Mouse (Mus musculus): ENCODE measurements around the gene Ift57. TPM values are rescaled to one million over a fixed set of nuclear protein-coding genes. Genes with fewer than 3 reads are reported as not detected.

Ift57 gene
- total and polyA plus RNA-seq, 3 experiments: 13.3 to 28.8 (median 21.3) TPM

DNA sequence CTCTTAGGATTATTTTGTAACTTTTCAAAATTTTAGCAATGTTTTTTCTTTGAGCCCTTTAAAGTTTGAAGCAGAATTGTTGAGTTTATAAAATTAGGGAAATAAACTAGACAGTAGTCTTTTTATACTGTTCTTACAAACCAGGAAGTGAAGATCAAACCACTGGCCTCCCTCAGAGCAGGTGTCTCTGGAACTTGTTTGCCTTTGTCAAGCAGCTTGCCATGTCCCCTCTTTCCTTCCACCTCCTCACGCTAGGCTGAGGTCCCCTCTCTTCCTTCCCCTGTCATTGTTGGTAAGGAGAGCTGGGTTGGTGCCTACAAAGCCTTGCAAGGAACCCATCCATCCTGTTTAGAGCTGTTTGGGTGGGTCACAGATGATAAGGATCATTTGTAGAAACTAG lies 9.0 kb downstream of the Ift57 start:
- H3K4me1 ChIP-seq (ENCODE audit: control insufficient read depth in 1 of 2, insufficient read depth in 2 of 2): peaks cover 5 to 20% of the 10 kb centered on the region in 2 experiments
- H3K27ac ChIP-seq (ENCODE audit: insufficient read depth, low read depth): no peak overlapping the region
- no peaks in the 10 kb centered on the region for H3K79me2 ChIP-seq (replicated peaks; ENCODE audit: control insufficient read depth, extremely low read depth, insufficient read depth, poor library complexity, severe bottlenecking)
- TF ChIP-seq SIN3A (IDR thresholded peaks at IDR 0.05; ENCODE audit: low read length): no peak
- 0 out of 2 replicates have a peak, but pooled peaks have one; percentile 23 for TF ChIP-seq ELF1 (IDR thresholded peaks at IDR 0.05; ENCODE audit: low read depth, low read length)
- dilution Hi-C loops (cut with MboI; ENCODE audit: extremely low pct_ligation_motif_present, extremely low pct_unique_long_range_greater_than_20kb, low sequenced_read_pairs): no loop called here
- in situ Hi-C loops (cut with MboI; ENCODE audit: low pct_ligation_motif_present, low pct_unique_long_range_greater_than_20kb, low sequenced_read_pairs): no loop called here
- H3K9ac ChIP-seq (ENCODE audit: insufficient read depth, low read depth): no peak overlapping the region
- DNase-seq (ENCODE audit: extremely low read depth): peak; percentile 16
- no peak overlapping the region for H3K4me3 ChIP-seq (replicated peaks in 1 of 3; ENCODE audit: low read depth in 2 of 3, low read length in 2 of 3, poor library complexity in 1 of 3)
- H3K27me3 ChIP-seq (replicated peaks): no peaks in the 10 kb centered on the region
- H3K9me3 ChIP-seq (replicated peaks; ENCODE audit: low read length): no peaks in the 10 kb centered on the region
- no peak overlapping the region for H3K4me2 ChIP-seq (ENCODE audit: insufficient read depth, low read depth, poor library complexity, severe bottlenecking)
- H3K36me3 ChIP-seq (replicated peaks in 1 of 2; ENCODE audit: control insufficient read depth in 1 of 2, insufficient read depth in 1 of 2, low read length in 1 of 2): peaks cover 0 to 31% of the 10 kb centered on the region in 2 experiments

DNA sequence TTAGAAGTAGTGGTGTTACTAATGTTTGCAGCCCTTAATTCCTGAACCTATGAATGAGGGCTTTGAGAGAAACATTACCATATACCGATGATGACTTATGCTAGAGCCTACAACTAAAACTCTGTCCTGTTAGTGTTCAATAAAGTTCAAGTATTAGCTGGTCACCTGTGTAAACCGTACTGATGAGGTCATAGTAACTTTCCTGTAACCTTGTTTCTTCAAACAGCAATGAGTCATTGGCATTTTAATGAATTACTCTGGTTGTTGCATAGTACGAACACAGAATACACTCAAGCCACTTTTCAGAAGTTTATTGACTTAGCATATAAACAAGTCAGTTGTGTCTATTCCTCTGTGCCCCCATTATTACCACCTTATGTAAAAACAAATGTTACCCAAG lies 11.2 kb downstream of the Ift57 start:
- Histone ChIP-seq H3K36me3 (replicated peaks in 1 of 2; ENCODE audit: control insufficient read depth in 1 of 2, insufficient read depth in 1 of 2, low read length in 1 of 2) (peaks cover 0 to 32% of the 10 kb centered on the region in 2 experiments), H3K79me2 (replicated peaks; ENCODE audit: control insufficient read depth, extremely low read depth, insufficient read depth, poor library complexity, severe bottlenecking) (no peaks in the 10 kb centered on the region), H3K9me3 (replicated peaks; ENCODE audit: low read length) (no peaks in the 10 kb centered on the region), H3K9ac (ENCODE audit: insufficient read depth, low read depth) (no peak overlapping the region), H3K27ac (ENCODE audit: insufficient read depth, low read depth) (no peak overlapping the region), H3K4me3 (replicated peaks in 1 of 3; ENCODE audit: low read depth in 2 of 3, low read length in 2 of 3, poor library complexity in 1 of 3) (no peak overlapping the region), H3K4me1 (ENCODE audit: control insufficient read depth in 1 of 2, insufficient read depth in 2 of 2) (peaks cover 5 to 16% of the 10 kb centered on the region in 2 experiments), H3K4me2 (ENCODE audit: insufficient read depth, low read depth, poor library complexity, severe bottlenecking) (no peak overlapping the region), H3K27me3 (replicated peaks) (no peaks in the 10 kb centered on the region)
- DNase-seq (ENCODE audit: extremely low read depth): no peak
- in situ Hi-C loops (cut with MboI; ENCODE audit: low pct_ligation_motif_present, low pct_unique_long_range_greater_than_20kb, low sequenced_read_pairs) (no loop called here), dilution Hi-C loops (cut with MboI; ENCODE audit: extremely low pct_ligation_motif_present, extremely low pct_unique_long_range_greater_than_20kb, low sequenced_read_pairs) (no loop called here)
- no peak for TF ChIP-seq E2F4 (IDR thresholded peaks at IDR 0.05; ENCODE audit: insufficient replicate concordance, low read depth, low read length)
- TF ChIP-seq CHD2 (IDR thresholded peaks at IDR 0.05; ENCODE audit: low read length): no peak
- TF ChIP-seq HCFC1 (IDR thresholded peaks at IDR 0.05; ENCODE audit: low read depth, low read length): no peak
- no peak for TF ChIP-seq SMC3 (IDR thresholded peaks at IDR 0.05; ENCODE audit: low read depth, low read length)
- TF ChIP-seq RAD21 (IDR thresholded peaks at IDR 0.05; ENCODE audit: low read depth, low read length): no peak
- no peak for TF ChIP-seq ZMIZ1 (IDR thresholded peaks at IDR 0.05; ENCODE audit: low read depth, low read length)
- TF ChIP-seq RCOR1 (conservative IDR thresholded peaks at IDR 0.05; ENCODE audit: low read depth, low read length): no peak
- no peak for TF ChIP-seq MXI1 (IDR thresholded peaks at IDR 0.05; ENCODE audit: low read depth, low read length)
- no peak for TF ChIP-seq BHLHE40 (IDR thresholded peaks at IDR 0.05; ENCODE audit: low read depth, low read length)
- no peak for TF ChIP-seq MYC (IDR thresholded peaks at IDR 0.05; ENCODE audit: low read depth, low read length)
- no peak for TF ChIP-seq ZC3H11A (IDR thresholded peaks at IDR 0.05; ENCODE audit: low read depth, low read length)
- no peak for TF ChIP-seq JUN (IDR thresholded peaks at IDR 0.05; ENCODE audit: insufficient read depth, low read depth, low read length)
- no peak for TF ChIP-seq JUND (conservative IDR thresholded peaks at IDR 0.05; ENCODE audit: low read depth, low read length)
- no peak for TF ChIP-seq ZNF384 (IDR thresholded peaks at IDR 0.05; ENCODE audit: low read depth, low read length)

All from CH12.LX (cell line).